In genomic region chr7:118143602-118144001, GRCm38 (mm10) we compare ENCODE assay signal across 23 mouse cellular contexts. TPM values are rescaled to one million over a fixed set of nuclear protein-coding genes. Genes with fewer than 3 reads are reported as not detected.
DNase-seq lines count a peak whose midpoint lies in the region; ATAC-seq and TF ChIP-seq lines count a peak whose summit lies in the region.
"Had no signal": no experiment of that assay in that cellular context is flagged by ENCODE, and none has a peak within 500 bp of the region (broad histone marks: within the 10 kb centered on the region; RNA-seq: fewer than 3 reads in every experiment).

No protein-coding gene starts in this region.

- TF ChIP-seq CTCF in G1E (IDR thresholded peaks at IDR 0.05; ENCODE audit: low read depth, low read length) (no peak), MEL (IDR thresholded peaks at IDR 0.05 in 2 of 3, conservative IDR thresholded peaks at IDR 0.05 in 1 of 3; ENCODE audit: control insufficient read depth in 1 of 3, insufficient read depth in 1 of 3, low read depth in 2 of 3, low read length in 3 of 3, poor library complexity in 1 of 3, severe bottlenecking in 1 of 3) (no peak)

- peaks cover 84% of the 10 kb centered on the region for H3K36me3 ChIP-seq in G1E (replicated peaks)
- H3K36me3 ChIP-seq in MEL (ENCODE audit: control insufficient read depth in 1 of 2, insufficient read depth in 2 of 2, low read length in 2 of 2): peaks cover 4 to 45% of the 10 kb centered on the region in 2 experiments
- peaks cover 82% of the 10 kb centered on the region for H3K36me3 ChIP-seq in liver, embryonic 12.5 days
- peaks cover 43% of the 10 kb centered on the region for H3K36me3 ChIP-seq in liver, embryonic 16.5 days (ENCODE audit: control insufficient read depth, insufficient read depth)

- H3K9me3 ChIP-seq in G1E (replicated peaks): no peaks in the 10 kb centered on the region
- no peaks in the 10 kb centered on the region for H3K9me3 ChIP-seq in MEL (replicated peaks; ENCODE audit: insufficient read depth, low read length)
- H3K9me3 ChIP-seq in liver, embryonic 12.5 days (replicated peaks): no peaks in the 10 kb centered on the region
- H3K9me3 ChIP-seq in liver, embryonic 16.5 days (replicated peaks; ENCODE audit: control insufficient read depth, low read length): no peaks in the 10 kb centered on the region
- H3K9me3 ChIP-seq: embryonic facial prominence, embryonic 13.5 days; forebrain, embryonic 10.5 days; heart, embryonic 10.5 days; heart, embryonic 15.5 days; hindbrain, embryonic 13.5 days had no signal

- WGBS in liver, embryonic 12.5 days (ENCODE audit: insufficient replicate concordance): 75% methylated on average over 3 of the region's 3 CpGs
- 56% methylated on average over 3 of the region's 3 CpGs for WGBS in liver, embryonic 16.5 days (ENCODE audit: insufficient replicate concordance)

- peak overlapping the region; percentile 32 for H3K4me2 ChIP-seq in liver, embryonic 12.5 days
- H3K4me2 ChIP-seq in liver, embryonic 16.5 days (ENCODE audit: low read depth, low read length): peak overlapping the region; percentile 6
- H3K4me2 ChIP-seq: embryonic facial prominence, embryonic 13.5 days; heart, embryonic 15.5 days; hindbrain, embryonic 13.5 days had no signal

- H3K27me3 ChIP-seq in G1E (ENCODE audit: insufficient read depth, low read length) (no peaks in the 10 kb centered on the region), MEL (ENCODE audit: control insufficient read depth in 1 of 2, insufficient read depth in 2 of 2, low read length in 2 of 2) (no peaks in the 10 kb centered on the region)
- H3K27me3 ChIP-seq in liver, embryonic 12.5 days (replicated peaks): no peaks in the 10 kb centered on the region
- H3K27me3 ChIP-seq in liver, embryonic 16.5 days (ENCODE audit: control insufficient read depth, insufficient read depth, low read depth, low read length): no peaks in the 10 kb centered on the region
- H3K27me3 ChIP-seq: embryonic facial prominence, embryonic 13.5 days; heart, embryonic 15.5 days; hindbrain, embryonic 13.5 days; Patski had no signal

- no peak for TF ChIP-seq EP300 in MEL (IDR thresholded peaks at IDR 0.05; ENCODE audit: low read depth in 1 of 2, low read length in 2 of 2)

- H3K4me1 ChIP-seq in G1E (ENCODE audit: insufficient read depth, low read depth, low read length) (peaks cover 15% of the 10 kb centered on the region), MEL (ENCODE audit: control insufficient read depth in 1 of 2, insufficient read depth in 2 of 2, low read length in 2 of 2) (peaks cover 0 to 3% of the 10 kb centered on the region in 2 experiments; a peak in 1 of 4 replicates)
- H3K4me1 ChIP-seq in liver, embryonic 12.5 days: peaks cover 20% of the 10 kb centered on the region
- peaks cover 10% of the 10 kb centered on the region for H3K4me1 ChIP-seq in liver, embryonic 16.5 days (ENCODE audit: control insufficient read depth, low read depth, low read length)
- H3K4me1 ChIP-seq: embryonic facial prominence, embryonic 13.5 days; forebrain, embryonic 10.5 days; heart, embryonic 10.5 days; heart, embryonic 15.5 days; hindbrain, embryonic 13.5 days had no signal

- no peaks in the 10 kb centered on the region for H3K79me2 ChIP-seq in MEL (ENCODE audit: control insufficient read depth, insufficient read depth, low read length, poor library complexity)

- TF ChIP-seq RAD21 in MEL (IDR thresholded peaks at IDR 0.05; ENCODE audit: low read depth, low read length): no peak

- H3K4me3 ChIP-seq in G1E (ENCODE audit: low read depth, low read length) (no peak overlapping the region), MEL (ENCODE audit: control insufficient read depth in 1 of 2, insufficient read depth in 1 of 2, low read depth in 2 of 2, low read length in 2 of 2) (no peak overlapping the region)
- no peak overlapping the region for H3K4me3 ChIP-seq in liver, embryonic 12.5 days
- no peak overlapping the region for H3K4me3 ChIP-seq in liver, embryonic 16.5 days (ENCODE audit: low read depth, low read length)
- H3K4me3 ChIP-seq: embryonic facial prominence, embryonic 13.5 days; forebrain, embryonic 10.5 days; heart, embryonic 10.5 days; heart, embryonic 15.5 days; hindbrain, embryonic 13.5 days had no signal

- 0 out of 2 replicates have a peak, but pooled peaks have one; percentile 25 for ATAC-seq in G1E (ENCODE audit: extremely low read depth, insufficient number of reproducible peaks, low FRiP score, poor library complexity, severe bottlenecking)
- peak; percentile 89 for ATAC-seq in liver, embryonic 12.5 days
- peak; percentile 93 for ATAC-seq in liver, embryonic 16.5 days (ENCODE audit: low read depth)
- ATAC-seq: activated CD4-positive, CD25-positive, alpha-beta regulatory T cell, adult 4 months; forebrain, embryonic 14.5 days; hindbrain, postnatal 0 days; Patski had no signal

- no peak for DNase-seq in G1E (ENCODE audit: low spot score)
- no peak for DNase-seq in MEL (ENCODE audit: low read depth, low spot score)
- no peak for DNase-seq in layer of hippocampus, adult 18-20 months (ENCODE audit: low spot score in 2 of 2)
- DNase-seq in spleen, adult 12 weeks (ENCODE audit: low spot score): no peak
- DNase-seq in lung, postnatal 10 days: no peak
- DNase-seq in ovary, postnatal 10 days (ENCODE audit: low spot score): no peak
- DNase-seq: adrenal gland, postnatal 14 days; cerebellum, adult 18-20 months; cerebellum, postnatal 25 days; gastrocnemius, postnatal 36 days; heart, adult 18-20 months; heart, postnatal 14 days had no signal

- no peak overlapping the region for H3K9ac ChIP-seq in MEL (ENCODE audit: control insufficient read depth, low read depth, low read length, poor library complexity, severe bottlenecking)
- H3K9ac ChIP-seq in liver, embryonic 12.5 days: no peak overlapping the region
- H3K9ac ChIP-seq in liver, embryonic 16.5 days (ENCODE audit: low read depth, low read length): no peak overlapping the region
- H3K9ac ChIP-seq: embryonic facial prominence, embryonic 13.5 days; heart, embryonic 15.5 days; hindbrain, embryonic 13.5 days had no signal

- TF ChIP-seq POLR2A in MEL (IDR thresholded peaks at IDR 0.05; ENCODE audit: control insufficient read depth in 1 of 2, insufficient read depth in 1 of 2, low read depth in 1 of 2, low read length in 2 of 2, poor library complexity in 1 of 2): no peak

- no peak overlapping the region for H3K27ac ChIP-seq in MEL (ENCODE audit: control insufficient read depth, low read depth, low read length)
- H3K27ac ChIP-seq in liver, embryonic 12.5 days: peak overlapping the region; percentile 71
- peak overlapping the region; percentile 58 for H3K27ac ChIP-seq in liver, embryonic 16.5 days (ENCODE audit: low read length)
- H3K27ac ChIP-seq: embryonic facial prominence, embryonic 13.5 days; forebrain, embryonic 10.5 days; heart, embryonic 10.5 days; heart, embryonic 15.5 days; hindbrain, embryonic 13.5 days; hindbrain, postnatal 0 days had no signal

TF ChIP-seq in MEL, 35 proteins besides CTCF, POLR2A, EP300 and RAD21:
- 0 out of 2 replicates have a peak, but pooled peaks have one; percentile 26 for TF ChIP-seq GATA1 (IDR thresholded peaks at IDR 0.05; ENCODE audit: low read depth, low read length)
- no peak for TF ChIP-seq TCF12 (IDR thresholded peaks at IDR 0.05; ENCODE audit: low read depth, low read length)
- no peak for TF ChIP-seq GABPA (IDR thresholded peaks at IDR 0.05; ENCODE audit: low read depth, low read length)

RNA-seq across cellular contexts. Expression of gene Arl6ip1, which starts 14.1 kb away (rescaled TPM):
- 287 and 297 TPM in 2 replicates for total RNA-seq in G1E (2014; fragmentation: Nextera tagmentation)
- 139 and 169 TPM in 2 replicates for total RNA-seq in G1E (2017)
- polyA plus RNA-seq in G1E (2012): 16.7 and 23.3 TPM in 2 replicates
- total RNA-seq in MEL (2012; rRNA removed): 199 and 201 TPM in 2 replicates
- polyA plus RNA-seq in MEL (2012; ENCODE audit: insufficient read depth in 1 of 2, insufficient read length in 2 of 2, low read depth in 1 of 2, low replicate concordance in 2 of 2, missing spikeins in 1 of 2): 100 to 1,000 TPM in 1 of 2 experiments, 10 to 100 TPM in 1; 89.7 to 188 TPM
- 254 and 292 TPM in 2 replicates for polyA plus RNA-seq in liver, embryonic 12.5 days (2016; fragmentation: Nextera tagmentation; extraction: Ambion mirVana)
- polyA plus RNA-seq in liver, embryonic 16.5 days (2015; fragmentation: Nextera tagmentation; extraction: Ambion mirVana): 283 and 300 TPM in 2 replicates
- 100 to 1,000 TPM; 277 to 287 TPM for total RNA-seq in layer of hippocampus, adult 18-20 months (2021)

RNA-seq across cellular contexts. Expression of gene Rps15a, which starts 27.6 kb away (rescaled TPM):
- total RNA-seq in G1E (2014; fragmentation: Nextera tagmentation) (994 and 1,062 TPM in 2 replicates), G1E (2017) (1,114 and 1,598 TPM in 2 replicates), MEL (2012; rRNA removed) (2,275 and 2,420 TPM in 2 replicates)
- polyA plus RNA-seq in G1E (2012) (15.2 and 16.0 TPM in 2 replicates), MEL (2012; ENCODE audit: insufficient read depth in 1 of 2, insufficient read length in 2 of 2, low read depth in 1 of 2, low replicate concordance in 2 of 2, missing spikeins in 1 of 2) (100 to 1,000 TPM in 1 of 2 experiments, not detected in 1; 589 TPM)
- 565 and 598 TPM in 2 replicates for polyA plus RNA-seq in liver, embryonic 12.5 days (2016; fragmentation: Nextera tagmentation; extraction: Ambion mirVana)
- polyA plus RNA-seq in liver, embryonic 16.5 days (2015; fragmentation: Nextera tagmentation; extraction: Ambion mirVana): 351 and 403 TPM in 2 replicates
- total RNA-seq in layer of hippocampus, adult 18-20 months (2021): 100 to 1,000 TPM; 397 to 411 TPM

Comparison
In these comparisons a context has a peak if more than half of its experiments do, and no peak if none do; other contexts are left out.
1. ATAC-seq: peak in every context shown above with its lines; median percentile 93 in liver, embryonic 16.5 days; 89 in liver, embryonic 12.5 days; 25 in G1E.